Mouse (Mus musculus) hindbrain, embryonic 14.5 days (tissue): ENCODE data around the gene Cdh3. TPM values are rescaled to one million over a fixed set of nuclear protein-coding genes. Genes with fewer than 3 reads are reported as not detected.

ENCODE experiments used
- polyA plus RNA-seq: library from polyadenylated mRNA; unstranded; fragments of >200 nt; fragmentation: Nextera tagmentation; extraction: Ambion mirVana; gene quantifications from 2 replicates; pipeline ENCODE4 v1.2.1, GENCODE M21; 2014

Gene Cdh3
- polyA plus RNA-seq, 1 experiment from 2014 or later: 4.1 TPM

Other genes with a start within 250 kb of the Cdh3 start
- 46.7 and 47.1 TPM in 2 replicates for gene Smpd3, start 172.9 kb upstream of the Cdh3 start, polyA plus RNA-seq
- 40.3 and 41.7 TPM in 2 replicates for gene Zfp90, start 95.6 kb upstream of the Cdh3 start, polyA plus RNA-seq
- not detected in 2 replicates for gene 6030452D12Rik, start 10.4 kb upstream of the Cdh3 start, polyA plus RNA-seq
- gene Gm10073, start 62.6 kb downstream of the Cdh3 start, polyA plus RNA-seq: 5.8 and 7.5 TPM in 2 replicates
- gene Cdh1, start 92.5 kb downstream of the Cdh3 start, polyA plus RNA-seq: 1.5 and 2.6 TPM in 2 replicates
- 4.7 and 5.5 TPM in 2 replicates for gene Tango6, start 172.2 kb downstream of the Cdh3 start, polyA plus RNA-seq